Mouse (Mus musculus) frontal cortex, postnatal 10 days (tissue): ENCODE measurements around the gene Plet1.
A peak's percentile ranks its signal among the peaks of the same experiment; 100 is the strongest.

Experiments
- DNase-seq, 2 experiments: peaks; one replicate each; pipeline ENCODE4 v3.0.0; 2022; ENCODE audit warnings: low spot score in 2 of 2, mixed read lengths in 1 of 2

Plet1 gene

GRCm38 (mm10) chr9:50495405-50496150, 1.3 kb downstream of the Plet1 start:
- DNase-seq, result no peak

GRCm38 (mm10) chr9:50496151-50496505, 1.8 kb downstream of the Plet1 start:
- DNase-seq, result no peak

DNA sequence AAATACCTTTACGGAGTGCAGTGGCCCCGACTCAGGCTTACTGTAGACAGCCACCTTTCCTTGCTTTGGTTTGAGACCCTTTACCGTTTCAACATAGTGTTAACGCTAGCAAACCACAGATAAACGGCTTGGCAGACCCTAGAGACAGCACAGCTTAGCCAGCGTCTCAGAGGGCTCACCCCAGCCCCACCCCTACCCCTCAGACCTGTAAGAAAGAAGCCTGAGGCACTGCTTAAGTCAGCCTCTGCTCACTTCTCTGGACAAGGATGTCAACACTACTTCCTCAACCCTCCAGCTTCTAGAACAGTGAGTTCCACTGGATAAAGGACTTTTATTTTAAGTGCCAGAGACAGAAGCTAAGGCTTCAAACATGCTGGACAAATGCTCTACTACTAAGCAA, 2.2 kb downstream of the Plet1 start:
- no peak for DNase-seq

DNA sequence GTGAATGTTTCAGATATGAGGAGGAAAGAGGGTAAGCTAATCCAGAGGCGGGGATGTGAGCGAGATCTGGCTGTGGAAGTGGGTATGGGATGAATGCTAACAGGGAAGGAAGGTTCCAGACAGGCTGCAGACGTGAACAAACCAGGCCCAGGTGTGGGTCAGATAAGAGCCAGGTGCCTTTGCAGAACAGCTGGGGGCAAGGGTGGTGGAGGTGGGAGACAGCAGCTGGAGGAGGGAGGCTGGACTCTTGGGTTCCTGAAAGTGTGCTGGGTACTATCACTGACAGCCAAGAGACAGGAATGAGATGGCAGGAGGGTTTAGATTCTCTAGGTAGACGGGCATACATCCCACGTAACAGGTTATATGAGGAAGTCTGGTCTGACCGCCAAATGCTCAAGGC, 2.8 kb downstream of the Plet1 start:
- no peak for DNase-seq

GRCm38 (mm10) chr9:50497536-50497935, 3.2 kb downstream of the Plet1 start:
- no peak for DNase-seq

GRCm38 (mm10) chr9:50498815-50499214, 4.5 kb downstream of the Plet1 start:
- no peak for DNase-seq

GRCm38 (mm10) chr9:50499781-50500180, 5.5 kb downstream of the Plet1 start:
- DNase-seq, result no peak

- DNase-seq, result no peak
These were observed 6.2 kb downstream of the Plet1 start for GRCm38 (mm10) chr9:50500467-50500973.

GRCm38 (mm10) chr9:50500974-50501501, 6.7 kb downstream of the Plet1 start:
- DNase-seq, result no peak

- DNase-seq, result no peak
These were observed 8.6 kb downstream of the Plet1 start for GRCm38 (mm10) chr9:50502949-50503348.

DNA sequence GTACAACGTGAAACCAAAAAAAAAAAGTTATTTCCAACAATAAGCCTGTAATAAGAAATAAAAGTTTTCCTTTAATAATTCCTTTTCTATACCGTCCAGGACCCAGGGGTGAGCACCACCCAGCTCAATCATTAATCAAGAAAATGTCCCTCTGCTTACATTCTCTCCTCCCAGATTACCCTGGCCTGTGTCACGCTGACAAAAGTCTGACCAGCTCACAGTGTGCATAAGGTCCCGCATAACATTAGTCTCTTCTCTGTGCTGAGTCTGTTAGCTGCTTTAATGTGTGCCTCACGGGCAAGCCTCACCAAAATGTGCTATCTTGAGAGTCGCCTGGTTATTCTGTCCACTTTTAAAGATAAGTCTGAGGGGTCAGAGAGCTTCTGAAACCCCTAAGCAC, 11.1 kb downstream of the Plet1 start:
- no peak for DNase-seq

DNA sequence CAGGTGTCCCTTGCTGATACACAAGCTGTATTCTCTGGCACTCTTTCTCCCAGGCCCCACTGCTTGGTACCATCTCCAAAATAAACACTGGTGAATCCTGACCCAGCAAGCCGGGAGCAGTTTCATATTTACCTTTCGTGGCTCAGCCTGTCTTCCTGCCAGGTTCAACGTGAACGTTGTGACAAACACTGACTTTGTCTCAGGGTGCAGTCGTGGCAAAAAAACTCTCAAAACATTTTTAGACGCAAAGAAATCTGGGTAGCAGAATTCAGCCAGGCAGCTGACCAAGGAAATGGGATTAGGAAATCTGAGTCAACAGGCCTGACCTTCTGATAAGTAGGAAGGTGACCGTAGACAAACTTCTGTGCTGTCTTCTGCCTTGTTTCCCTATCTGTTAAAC, 13.2 kb downstream of the Plet1 start:
- no peak for DNase-seq

- DNase-seq, result no peak
These were observed 21.1 kb downstream of the Plet1 start for GRCm38 (mm10) chr9:50515462-50515861.

DNA sequence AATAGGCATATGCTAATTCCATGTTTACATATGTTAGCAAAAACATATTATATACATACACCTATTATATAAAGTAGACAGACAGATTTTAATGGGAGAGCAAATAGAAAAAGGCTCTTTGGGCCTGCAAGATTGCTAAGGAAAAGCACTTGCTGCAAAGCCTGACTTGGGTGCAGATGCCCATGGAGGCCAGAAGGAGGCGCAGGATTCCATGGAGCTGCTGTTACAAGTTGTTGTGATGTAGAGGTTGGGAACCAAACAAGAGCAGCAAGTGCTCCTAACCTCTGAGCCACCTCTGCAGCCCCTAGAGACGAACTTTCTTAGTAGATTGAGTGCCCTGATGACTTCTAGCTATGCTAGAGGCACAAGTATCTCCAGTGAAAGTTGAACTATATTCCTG, 24.5 kb downstream of the Plet1 start:
- DNase-seq, result no peak

GRCm38 (mm10) chr9:50520748-50521147, 26.4 kb downstream of the Plet1 start:
- DNase-seq, result no peak

DNA sequence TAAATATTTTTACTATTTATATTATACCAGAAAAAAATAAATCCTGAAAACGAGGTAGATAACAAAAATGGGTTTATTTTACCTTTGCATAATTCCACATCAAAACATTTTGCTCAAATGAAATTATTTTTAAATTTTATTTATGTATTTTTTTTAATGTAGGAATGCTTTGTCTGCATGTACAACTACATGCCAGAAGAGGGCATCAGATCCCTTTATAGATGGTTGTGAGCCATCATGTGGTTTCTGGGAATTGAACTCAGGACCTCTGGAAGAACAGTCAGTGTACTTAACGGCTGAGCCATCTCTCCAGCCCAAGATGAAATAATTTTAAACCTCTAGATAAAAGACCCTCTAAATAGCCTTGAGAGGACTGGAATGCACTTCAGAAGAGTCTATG, 27.2 kb downstream of the Plet1 start:
- DNase-seq, result no peak

- DNase-seq, result no peak
These were observed 28.2 kb downstream of the Plet1 start for GRCm38 (mm10) chr9:50522574-50522973.

DNA sequence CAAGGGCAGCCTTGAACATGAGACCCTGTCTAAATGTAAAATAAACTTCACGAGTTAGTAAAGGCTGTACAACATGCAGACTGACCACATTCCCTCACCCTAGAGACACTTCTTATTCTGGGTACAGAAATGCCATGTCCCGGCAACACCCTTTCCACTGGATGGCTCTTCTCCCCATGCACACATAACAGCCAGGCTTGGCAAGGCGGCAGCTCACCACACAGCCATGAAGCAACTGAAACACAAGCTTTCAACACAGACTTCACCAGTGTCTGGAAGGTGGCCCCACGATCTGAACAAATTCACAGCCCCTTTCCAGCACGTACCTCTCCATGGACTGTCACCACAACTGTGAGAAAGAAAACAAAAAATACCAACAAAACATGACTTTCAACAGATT, 30.6 kb downstream of the Plet1 start:
- no peak for DNase-seq

- DNase-seq, result no peak
These were observed 31.3 kb downstream of the Plet1 start for GRCm38 (mm10) chr9:50525585-50525984.

GRCm38 (mm10) chr9:50527860-50528259, 33.5 kb downstream of the Plet1 start:
- no peak for DNase-seq

DNA sequence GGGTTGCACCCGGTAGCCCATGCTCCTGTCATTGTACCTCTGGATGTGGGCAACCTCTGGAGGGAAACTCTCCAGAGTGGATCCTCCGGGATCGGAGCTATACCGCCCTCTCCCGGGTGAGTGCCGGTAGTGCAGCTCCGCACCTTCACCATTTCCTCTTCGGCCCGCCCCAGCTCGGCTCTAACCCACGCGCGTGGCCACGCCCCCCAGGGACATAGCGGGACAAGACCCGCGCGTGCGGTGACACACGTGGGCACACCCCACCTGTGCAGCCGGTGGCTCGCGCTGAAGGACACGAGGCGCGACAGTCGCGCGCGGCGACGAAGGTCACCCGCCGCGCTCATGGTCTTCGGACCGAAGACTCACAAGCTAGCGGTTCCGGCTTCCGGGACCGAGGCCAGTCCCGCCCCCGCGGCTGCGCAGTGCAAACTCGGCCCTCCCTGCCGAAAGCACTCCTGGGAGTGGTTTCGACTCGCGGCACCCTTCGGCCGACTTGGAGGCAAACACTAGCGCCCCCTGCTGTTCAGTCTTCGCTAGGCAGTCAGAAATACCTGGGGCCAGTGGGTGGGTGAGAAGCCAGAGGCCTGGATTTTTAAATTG, 34.1 kb downstream of the Plet1 start, which contains the start of gene Pts:
Gene Pts (minus strand): TSS at position 432 of the 600 bp plus-strand sequence.
- DNase-seq, result peak; percentile 93 to 95

DNA sequence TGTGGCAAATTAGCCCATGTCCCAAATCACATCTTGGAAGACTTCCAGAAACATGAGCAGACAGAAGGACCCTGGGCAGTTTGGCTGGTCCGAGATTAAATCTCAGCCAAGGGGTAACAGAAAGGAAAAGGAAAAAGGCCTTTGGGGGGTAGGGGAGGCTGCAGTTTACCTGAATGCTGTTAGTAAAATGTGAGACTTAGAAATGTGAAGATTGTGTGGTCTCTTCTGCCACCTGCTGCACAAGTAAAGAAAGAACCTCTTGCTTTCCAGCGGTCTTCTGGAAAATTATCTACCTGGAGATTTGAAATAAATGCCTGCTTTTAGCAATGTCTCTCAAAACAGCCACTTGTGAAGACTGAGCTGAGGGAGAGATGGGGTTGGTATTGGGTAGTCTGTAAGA, 36.6 kb downstream of the Plet1 start:
- peak in 1 of 2 experiments; percentile 17 for DNase-seq

- no peak for DNase-seq
These were observed 39.0 kb downstream of the Plet1 start for GRCm38 (mm10) chr9:50533328-50533727.
